Mouse (Mus musculus) kidney, embryonic 14.5 days (tissue): ENCODE measurements around the gene Cdyl. TPM values are rescaled to one million over a fixed set of nuclear protein-coding genes. Genes with fewer than 3 reads are reported as not detected.

Experiments used
- ATAC-seq: fragments of 200-750 bp; cut with Nextera tagmentation; 2 replicates; pipeline ENCODE4 v1.8.0; 2017; ENCODE audit warnings: moderate number of reproducible peaks, mild to moderate bottlenecking, moderate TSS enrichment, moderate library complexity; ENCODE audit not compliant: low FRiP score, low TSS enrichment
- H3K27ac ChIP-seq: fragments of 300-500 bp; sonication (generic); 2 replicates; pipeline ENCODE4 v1.5.1; 2014; ENCODE audit warnings: low read depth, mild to moderate bottlenecking, low read length, moderate library complexity, mixed read lengths
- H3K27me3 ChIP-seq: fragments of 300-500 bp; sonication (generic); 2 replicates; pipeline ENCODE4 v1.6.1; 2014; ENCODE audit warnings: mild to moderate bottlenecking, low read length; ENCODE audit not compliant: control insufficient read depth, insufficient read depth
- H3K36me3 ChIP-seq: fragments of 300-500 bp; sonication (generic); 2 replicates; pipeline ENCODE4 v1.6.1; 2014; ENCODE audit warnings: low read length, mixed read lengths; ENCODE audit not compliant: control insufficient read depth, insufficient read depth
- H3K4me1 ChIP-seq: fragments of 300-500 bp; sonication (generic); 2 replicates; pipeline ENCODE4 v1.6.1; 2014; ENCODE audit warnings: low read length, mixed read lengths; ENCODE audit not compliant: control insufficient read depth, insufficient read depth
- H3K4me2 ChIP-seq: fragments of 300-500 bp; sonication (generic); replicated peaks from 2 replicates; pipeline ENCODE4 v1.6.1; 2014; ENCODE audit warnings: low read depth, mild to moderate bottlenecking, low read length
- H3K4me3 ChIP-seq: fragments of 300-500 bp; sonication (generic); 2 replicates; pipeline ENCODE4 v1.5.1; 2014; ENCODE audit warnings: mild to moderate bottlenecking, low read length
- H3K9ac ChIP-seq: fragments of 300-500 bp; sonication (generic); 2 replicates; pipeline ENCODE4 v1.6.1; 2014; ENCODE audit warnings: low read depth, mild to moderate bottlenecking, low read length, moderate library complexity
- H3K9me3 ChIP-seq: fragments of 300-500 bp; sonication (generic); 2 replicates; pipeline ENCODE4 v1.6.1; 2016; ENCODE audit warnings: low read length; ENCODE audit not compliant: control insufficient read depth
- WGBS: fragments of 180-500 bp; shearing (Covaris S2); extraction: QIAGEN DNeasy Blood & Tissue Kit; methylation state at CpG from one replicate; pipeline ENCODE4 v1.1.7; 2014; 5-methylcytosine and 5-hydroxymethylcytosine counted together
- polyA plus RNA-seq: library from polyadenylated mRNA; unstranded; fragments of >200 nt; fragmentation: Nextera tagmentation; extraction: Ambion mirVana; gene quantifications from 2 replicates; pipeline ENCODE4 v1.2.1, GENCODE M21; 2014

Cdyl gene
- polyA plus RNA-seq, 1 experiment from 2014 or later = 18.4 TPM

DNA sequence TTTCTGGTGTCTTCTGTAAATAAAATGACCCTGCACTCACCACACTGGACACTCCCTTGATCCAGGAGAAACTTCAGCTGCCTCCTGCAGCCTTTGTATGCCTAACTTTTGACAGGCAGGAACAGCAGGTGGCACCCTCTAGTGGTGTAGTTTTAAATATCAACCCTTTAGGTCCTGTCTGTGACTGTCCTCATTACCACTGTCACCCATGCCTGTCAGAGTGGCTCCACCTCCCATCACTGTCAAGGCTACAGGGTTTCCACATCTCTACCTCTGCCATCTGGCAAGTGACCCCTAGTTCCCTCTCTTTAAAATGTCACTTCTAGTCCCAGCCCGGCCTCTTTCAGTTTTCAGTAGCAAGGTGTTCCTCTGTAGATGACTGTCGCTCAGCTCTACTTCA, 123.3 kb downstream of the Cdyl start:
- peak; percentile 64; the same call in 1 of the 2 replicates for ATAC-seq
- Histone ChIP-seq H3K9me3 (no peaks in the 10 kb centered on the region), H3K9ac (no peak overlapping the region), H3K36me3 (no peaks in the 10 kb centered on the region), H3K4me1 (peaks cover 2% of the 10 kb centered on the region; the same call in 1 of the 2 replicates), H3K4me2 (no peak overlapping the region), H3K27me3 (no peaks in the 10 kb centered on the region), H3K4me3 (no peak overlapping the region), H3K27ac (0 out of 2 replicates have a peak overlapping the region, but pooled peaks have one; percentile 24)
- 49% methylated on average over 2 of the region's 2 CpGs for WGBS

DNA sequence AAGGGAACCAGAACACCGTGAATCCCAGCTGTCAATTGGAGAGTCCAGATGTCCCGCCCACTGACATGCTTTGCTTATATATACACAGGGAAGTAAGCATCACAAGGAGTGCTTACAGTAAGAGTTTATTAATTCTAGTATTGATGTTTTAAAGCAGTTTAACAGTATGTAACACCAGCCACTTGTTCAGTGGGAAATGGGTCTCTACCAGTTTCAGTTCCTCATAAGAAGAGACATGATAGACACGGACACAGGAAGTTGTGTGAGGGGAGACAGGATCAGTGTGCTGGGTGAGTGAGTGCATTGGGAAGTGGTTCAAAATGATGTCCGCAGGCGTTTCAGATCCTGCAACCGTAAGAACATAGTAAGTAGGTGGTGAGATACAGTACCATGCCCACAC, 123.9 kb downstream of the Cdyl start:
- Histone ChIP-seq H3K9ac (no peak overlapping the region), H3K4me1 (peaks cover 2% of the 10 kb centered on the region; the same call in 1 of the 2 replicates), H3K27me3 (no peaks in the 10 kb centered on the region), H3K9me3 (no peaks in the 10 kb centered on the region), H3K27ac (no peak overlapping the region), H3K4me3 (no peak overlapping the region), H3K36me3 (no peaks in the 10 kb centered on the region), H3K4me2 (no peak overlapping the region)
- WGBS = 83% methylated on average over 6 of the region's 6 CpGs
- ATAC-seq = no peak

DNA sequence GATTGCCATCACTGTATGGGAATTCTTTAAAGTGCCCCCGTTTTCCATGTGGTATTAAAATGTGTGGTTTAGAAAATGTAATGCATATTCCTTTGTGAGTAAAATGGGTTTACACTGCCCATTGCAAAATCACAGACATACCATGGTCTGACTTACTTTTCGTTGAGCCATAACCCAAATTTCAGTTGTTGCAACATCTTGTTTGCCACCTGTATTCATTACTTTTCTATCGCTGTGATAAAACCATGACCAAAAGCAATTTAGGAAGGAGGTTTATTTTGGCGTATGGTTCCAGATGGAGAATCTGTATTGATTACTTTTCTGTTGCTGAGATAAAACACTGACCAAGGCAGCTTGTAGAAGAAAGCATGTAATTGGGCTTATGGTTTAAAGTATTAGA, 124.6 kb downstream of the Cdyl start:
- 81% methylated on average over 4 of the region's 4 CpGs for WGBS
- Histone ChIP-seq H3K4me3 (no peak overlapping the region), H3K9ac (no peak overlapping the region), H3K27me3 (no peaks in the 10 kb centered on the region), H3K36me3 (no peaks in the 10 kb centered on the region), H3K4me1 (peaks cover 2% of the 10 kb centered on the region; the same call in 1 of the 2 replicates), H3K4me2 (no peak overlapping the region), H3K27ac (no peak overlapping the region), H3K9me3 (no peaks in the 10 kb centered on the region)
- ATAC-seq = no peak

DNA sequence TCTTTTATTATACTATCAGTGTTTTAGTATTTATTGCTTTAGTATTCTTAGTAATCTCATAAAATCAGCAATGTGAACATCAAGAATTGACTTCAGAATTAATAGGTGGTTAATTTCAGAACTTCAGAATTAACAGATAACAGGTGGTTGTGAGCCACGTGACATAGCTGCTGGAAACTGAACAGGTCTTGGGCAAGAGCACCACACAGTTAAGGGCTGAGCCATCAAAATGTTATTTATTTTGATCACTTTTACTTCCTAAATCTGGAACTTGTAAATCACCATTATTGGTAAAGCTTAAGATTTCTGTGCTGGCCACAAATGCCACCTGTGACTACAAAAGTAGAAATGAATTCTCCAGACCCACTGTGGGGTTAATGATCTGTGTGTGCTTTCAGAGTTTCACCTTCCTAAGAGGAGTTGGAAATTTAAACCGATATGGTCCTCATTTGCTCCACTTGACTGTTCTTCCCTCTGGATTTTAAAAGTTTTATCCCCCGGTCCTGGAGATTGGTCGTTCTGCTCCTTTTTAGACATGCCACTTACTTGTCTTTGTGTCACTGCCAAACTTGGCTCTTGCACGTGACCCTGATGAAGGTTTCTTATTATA, 125.8 kb downstream of the Cdyl start:
- no peak overlapping the region for H3K4me2 ChIP-seq
- no peaks in the 10 kb centered on the region for H3K36me3 ChIP-seq
- no peak overlapping the region for H3K4me3 ChIP-seq
- no peaks in the 10 kb centered on the region for H3K27me3 ChIP-seq
- peak; percentile 56; the same call in 1 of the 2 replicates for ATAC-seq
- no peaks in the 10 kb centered on the region for H3K9me3 ChIP-seq
- H3K9ac ChIP-seq = no peak overlapping the region
- 31% methylated on average over 5 of the region's 5 CpGs for WGBS
- H3K27ac ChIP-seq = no peak overlapping the region; the same call in 1 of the 2 replicates
- peaks cover 2% of the 10 kb centered on the region; the same call in 1 of the 2 replicates for H3K4me1 ChIP-seq

DNA sequence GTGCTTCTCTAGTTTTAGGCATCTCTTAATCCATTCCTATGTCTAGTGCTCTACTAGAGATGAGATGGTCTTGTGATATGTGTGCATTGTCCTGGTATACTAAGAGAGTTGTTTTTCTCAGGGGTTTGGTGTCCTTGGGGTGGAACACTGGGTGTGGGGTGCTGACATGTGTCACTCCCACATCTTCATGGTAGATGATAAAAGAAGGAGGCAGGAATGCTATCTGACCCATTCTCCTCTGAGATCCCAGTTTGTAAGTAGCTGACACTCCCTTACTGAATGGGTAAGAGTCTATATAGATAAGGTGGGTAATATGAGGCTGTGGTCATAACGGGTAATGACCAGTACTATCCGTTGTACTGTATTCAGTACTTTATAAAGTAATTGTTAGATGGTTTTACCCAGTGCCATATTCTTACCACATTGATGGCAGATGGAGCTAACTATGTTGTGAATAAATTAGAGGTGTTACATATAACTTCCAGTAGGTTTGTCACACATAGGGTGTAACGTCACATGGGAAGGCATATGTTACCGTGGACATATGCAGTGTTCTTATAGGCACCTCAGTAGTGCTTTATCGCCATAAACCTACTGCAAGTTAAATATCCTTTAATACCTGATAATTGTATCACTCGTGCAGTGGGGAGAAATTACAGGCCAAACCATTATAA, 127.2 kb downstream of the Cdyl start:
- no peaks in the 10 kb centered on the region for H3K36me3 ChIP-seq
- 88% methylated on average over 6 of the region's 6 CpGs for WGBS
- H3K4me2 ChIP-seq = no peak overlapping the region
- no peaks in the 10 kb centered on the region; the same call in 1 of the 2 replicates for H3K4me1 ChIP-seq
- no peaks in the 10 kb centered on the region for H3K9me3 ChIP-seq
- no peak for ATAC-seq
- no peak overlapping the region for H3K9ac ChIP-seq
- no peaks in the 10 kb centered on the region for H3K27me3 ChIP-seq
- H3K4me3 ChIP-seq = no peak overlapping the region
- H3K27ac ChIP-seq = no peak overlapping the region

DNA sequence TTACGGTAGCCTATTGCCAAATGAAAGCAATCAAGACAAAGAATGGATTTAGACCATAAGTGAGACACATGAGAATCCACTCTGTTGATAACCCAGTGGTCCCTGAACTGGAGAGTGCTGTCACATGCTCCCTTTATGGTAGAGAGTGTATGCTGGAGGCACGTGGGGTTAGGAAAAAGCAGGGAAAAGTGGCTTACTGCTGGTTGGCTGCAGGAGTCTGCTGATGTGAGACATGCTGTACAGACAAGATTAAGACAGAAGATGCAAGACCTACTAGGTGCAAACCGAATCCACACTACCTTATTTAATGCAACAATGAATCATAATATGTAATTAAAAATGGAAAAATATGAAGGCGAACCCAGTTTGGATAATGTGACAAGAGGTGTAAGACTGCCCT, 129.9 kb downstream of the Cdyl start:
- no peak for ATAC-seq
- H3K4me2 ChIP-seq = no peak overlapping the region
- no peak overlapping the region for H3K4me3 ChIP-seq
- no peaks in the 10 kb centered on the region for H3K4me1 ChIP-seq
- peak overlapping the region; percentile 27; the same call in 1 of the 2 replicates for H3K27ac ChIP-seq
- H3K36me3 ChIP-seq = no peaks in the 10 kb centered on the region
- no peaks in the 10 kb centered on the region for H3K27me3 ChIP-seq
- H3K9ac ChIP-seq = no peak overlapping the region
- WGBS = 79% methylated on average over 4 of the region's 4 CpGs
- no peaks in the 10 kb centered on the region for H3K9me3 ChIP-seq

DNA sequence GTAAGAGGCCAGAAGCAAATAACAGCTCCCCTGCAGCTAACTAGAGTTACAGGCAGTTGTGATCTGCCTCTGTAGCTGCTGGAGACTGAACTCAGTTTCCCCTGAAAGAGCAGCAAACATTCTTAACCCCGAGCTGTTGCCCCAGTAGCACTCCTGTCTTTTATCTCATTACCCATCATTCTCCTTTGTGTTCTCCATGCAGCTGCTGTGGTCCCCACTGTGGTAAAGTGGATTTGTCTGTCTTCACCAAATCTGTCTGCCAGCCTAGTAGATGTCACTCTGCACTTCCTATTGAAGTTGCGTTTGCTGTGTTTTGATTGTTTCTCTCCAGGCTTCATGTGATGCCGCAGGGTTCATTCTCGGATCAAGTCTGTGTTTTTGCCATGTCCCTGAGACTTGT, 130.8 kb downstream of the Cdyl start:
- no peaks in the 10 kb centered on the region for H3K4me1 ChIP-seq
- ATAC-seq = no peak
- H3K9ac ChIP-seq = no peak overlapping the region
- no peak overlapping the region for H3K27ac ChIP-seq
- 72% methylated on average over 4 of the region's 4 CpGs for WGBS
- H3K9me3 ChIP-seq = no peaks in the 10 kb centered on the region
- H3K4me2 ChIP-seq = no peak overlapping the region
- H3K36me3 ChIP-seq = no peaks in the 10 kb centered on the region
- no peak overlapping the region for H3K4me3 ChIP-seq
- H3K27me3 ChIP-seq = no peaks in the 10 kb centered on the region

DNA sequence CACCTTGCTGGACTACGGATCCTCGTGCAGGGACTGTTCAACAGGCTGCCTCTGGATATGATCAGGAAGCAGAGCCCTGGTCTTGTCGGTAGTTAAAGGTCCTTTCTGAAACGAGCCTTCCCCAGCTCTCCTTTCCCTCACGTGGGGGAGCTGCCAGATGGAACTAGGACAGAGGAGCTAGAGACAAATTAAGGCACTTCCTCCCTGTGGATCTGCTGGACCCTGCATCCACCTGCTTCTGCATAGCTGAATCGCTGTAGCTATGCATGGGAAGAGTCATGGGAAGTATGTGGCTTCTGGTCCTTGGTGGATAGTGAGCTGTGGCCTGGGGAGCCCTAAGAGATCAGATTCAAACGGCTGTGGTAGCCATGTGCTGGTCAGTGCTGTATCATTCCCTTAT, 134.7 kb downstream of the Cdyl start:
- Histone ChIP-seq H3K36me3 (no peaks in the 10 kb centered on the region), H3K4me1 (no peaks in the 10 kb centered on the region), H3K27ac (no peak overlapping the region), H3K9ac (no peak overlapping the region), H3K9me3 (no peaks in the 10 kb centered on the region), H3K4me3 (no peak overlapping the region), H3K4me2 (no peak overlapping the region), H3K27me3 (no peaks in the 10 kb centered on the region)
- ATAC-seq = peak; percentile 55
- WGBS = 46% methylated on average over 7 of the region's 7 CpGs

DNA sequence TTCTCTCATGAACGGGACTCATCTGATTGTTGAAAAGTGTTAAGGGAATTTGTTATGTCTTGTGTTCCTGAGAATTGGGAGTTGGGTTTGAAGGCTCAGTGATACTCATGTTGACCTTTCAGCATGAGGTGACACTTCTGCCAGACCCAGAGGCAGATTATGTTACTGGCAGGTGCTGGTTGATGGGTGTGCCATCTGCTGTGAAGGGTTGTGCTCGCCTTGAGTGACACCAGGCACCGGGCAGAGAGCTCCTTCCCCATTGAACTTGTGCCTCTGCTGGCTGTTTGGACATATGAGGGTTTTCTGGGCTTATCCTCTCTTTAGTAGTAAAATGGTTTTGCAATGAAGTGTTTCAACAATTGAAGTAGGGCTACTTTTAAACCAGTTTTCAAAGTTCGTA, 135.1 kb downstream of the Cdyl start:
- Histone ChIP-seq H3K4me2 (no peak overlapping the region), H3K4me1 (no peaks in the 10 kb centered on the region), H3K9ac (no peak overlapping the region), H3K27me3 (no peaks in the 10 kb centered on the region), H3K36me3 (no peaks in the 10 kb centered on the region), H3K9me3 (no peaks in the 10 kb centered on the region), H3K27ac (no peak overlapping the region), H3K4me3 (no peak overlapping the region)
- WGBS = 64% methylated on average over 4 of the region's 4 CpGs
- peak; percentile 44; the same call in 1 of the 2 replicates for ATAC-seq
